In the genomic region with DNA sequence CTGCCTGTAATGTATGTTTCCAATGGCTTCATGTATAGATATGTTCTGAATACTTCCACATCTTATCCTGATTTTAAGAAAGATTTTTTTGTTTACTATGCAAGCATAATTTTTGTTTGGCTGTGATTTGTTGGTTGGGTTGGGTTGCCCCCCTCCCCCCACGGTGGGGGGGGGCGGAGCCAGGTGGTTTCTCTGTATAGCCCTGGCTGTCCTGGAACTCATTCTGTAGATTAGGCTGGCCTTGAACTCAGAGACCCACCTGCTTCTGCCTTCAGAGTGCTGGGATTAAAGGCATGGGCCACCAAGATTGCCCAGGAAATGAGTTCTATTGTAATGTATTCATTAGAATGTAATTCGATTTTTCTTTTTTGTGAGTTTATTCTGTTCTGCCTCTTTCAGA, we compare ENCODE assay signal across 8 mouse cellular contexts. TPM values are rescaled to one million over a fixed set of nuclear protein-coding genes. Genes with fewer than 3 reads are reported as not detected.
A peak's percentile ranks its signal among the peaks of the same experiment; 100 is the strongest.
DNase-seq lines count a peak whose midpoint lies in the region; ATAC-seq and TF ChIP-seq lines count a peak whose summit lies in the region.

No protein-coding gene starts in this region.

- no peak for ATAC-seq in heart, embryonic 16.5 days (replicated peaks; ENCODE audit: extremely low read depth, insufficient read depth, low FRiP score)
- no peak for ATAC-seq in forebrain, embryonic 16.5 days

- peak overlapping the region; percentile 96 for H3K4me3 ChIP-seq in heart, embryonic 16.5 days (ENCODE audit: low read length)
- H3K4me3 ChIP-seq in ES-Bruce4 (ENCODE audit: low read depth, low read length) (peak overlapping the region; percentile 26; the same call in 1 of the 2 replicates), macrophage (ENCODE audit: inconsistent target) (peak overlapping the region; percentile 61)
- no peak overlapping the region; the same call in 1 of the 2 replicates for H3K4me3 ChIP-seq in forebrain, embryonic 16.5 days (replicated peaks; ENCODE audit: low read length)

- no peak for TF ChIP-seq CTCF in ES-Bruce4 (IDR thresholded peaks at IDR 0.05; ENCODE audit: low read depth, low read length)

- no peak for DNase-seq in heart, postnatal 36 days
- no peak for DNase-seq in cerebellum, adult 11 months
- no peak for DNase-seq in Muller cell, postnatal 12 days (ENCODE audit: inconsistent ontology term)
- no peak for DNase-seq in right cerebral cortex, postnatal 4 days

- 35% methylated on average over 3 of the region's 3 CpGs for WGBS in heart, embryonic 16.5 days
- WGBS in forebrain, embryonic 16.5 days = 40% methylated on average over 3 of the region's 3 CpGs
- 50% methylated on average over 1 of the region's 3 CpGs for WGBS in macrophage (ENCODE audit: missing documents)

- H3K27me3 ChIP-seq in heart, embryonic 16.5 days (ENCODE audit: control insufficient read depth, insufficient read depth, low read length) = no peaks in the 10 kb centered on the region
- H3K27me3 ChIP-seq in ES-Bruce4 (ENCODE audit: control insufficient read depth, insufficient read depth, low read length, poor library complexity, severe bottlenecking) = no peaks in the 10 kb centered on the region
- H3K27me3 ChIP-seq in forebrain, embryonic 16.5 days (replicated peaks; ENCODE audit: control insufficient read depth, insufficient read depth, low read length) = no peaks in the 10 kb centered on the region

- peaks cover 31% of the 10 kb centered on the region for H3K79me2 ChIP-seq in macrophage (ENCODE audit: inconsistent target)

- H3K27ac ChIP-seq in heart, embryonic 16.5 days (ENCODE audit: low read length) = peak overlapping the region; percentile 96
- peak overlapping the region; percentile 91 for H3K27ac ChIP-seq in ES-Bruce4 (ENCODE audit: insufficient read depth, low read length)
- H3K27ac ChIP-seq in forebrain, embryonic 16.5 days (ENCODE audit: low read length) = no peak overlapping the region; the same call in 1 of the 2 replicates
- peak overlapping the region; percentile 88 for H3K27ac ChIP-seq in macrophage

- intact Hi-C loops in heart, postnatal 36 days (cut with DNase I) = no loop called here

- peaks cover 24% of the 10 kb centered on the region for H3K4me1 ChIP-seq in heart, embryonic 16.5 days (ENCODE audit: control insufficient read depth, insufficient read depth, low read length)
- H3K4me1 ChIP-seq in ES-Bruce4 (ENCODE audit: control insufficient read depth, insufficient read depth, low read length) = no peaks in the 10 kb centered on the region
- H3K4me1 ChIP-seq in forebrain, embryonic 16.5 days (replicated peaks; ENCODE audit: control insufficient read depth, insufficient read depth, low read length) = peaks cover 24% of the 10 kb centered on the region

- no peaks in the 10 kb centered on the region for H3K9me3 ChIP-seq in heart, embryonic 16.5 days (replicated peaks; ENCODE audit: control insufficient read depth, low read length)
- H3K9me3 ChIP-seq in ES-Bruce4 (replicated peaks; ENCODE audit: control insufficient read depth, insufficient read depth, low read length, poor library complexity, severe bottlenecking) = no peaks in the 10 kb centered on the region
- no peaks in the 10 kb centered on the region for H3K9me3 ChIP-seq in forebrain, embryonic 16.5 days (ENCODE audit: control insufficient read depth, low read length)

- H3K9ac ChIP-seq in heart, embryonic 16.5 days (ENCODE audit: low read length) = peak overlapping the region; percentile 82
- H3K9ac ChIP-seq in ES-Bruce4 (ENCODE audit: low read depth, poor library complexity, severe bottlenecking) = peak overlapping the region; percentile 80
- no peak overlapping the region for H3K9ac ChIP-seq in forebrain, embryonic 16.5 days (replicated peaks; ENCODE audit: low read depth, low read length)

- no peak for TF ChIP-seq EP300 in ES-Bruce4 (IDR thresholded peaks at IDR 0.05; ENCODE audit: insufficient read depth, low read depth, low read length)

- no peak for TF ChIP-seq POLR2A in ES-Bruce4 (IDR thresholded peaks at IDR 0.05; ENCODE audit: insufficient read depth, low read length)

- H3K4me2 ChIP-seq in heart, embryonic 16.5 days (ENCODE audit: low read depth, low read length) = peak overlapping the region; percentile 89
- peak overlapping the region; percentile 80 for H3K4me2 ChIP-seq in forebrain, embryonic 16.5 days (ENCODE audit: low read length)

- peaks cover 7% of the 10 kb centered on the region for H3K36me3 ChIP-seq in heart, embryonic 16.5 days (ENCODE audit: control insufficient read depth, insufficient read depth)
- H3K36me3 ChIP-seq in ES-Bruce4 (ENCODE audit: control insufficient read depth, insufficient read depth, low read length, poor library complexity, severe bottlenecking) = peaks cover 25% of the 10 kb centered on the region
- H3K36me3 ChIP-seq in forebrain, embryonic 16.5 days (ENCODE audit: control insufficient read depth, insufficient read depth) = peaks cover 7% of the 10 kb centered on the region
- H3K36me3 ChIP-seq in macrophage (ENCODE audit: inconsistent target) = peaks cover 10% of the 10 kb centered on the region

RNA-seq across cellular contexts. Expression of a gene that starts 1.6 kb away (rescaled TPM):
- 30.1 and 31.3 TPM in 2 replicates for polyA plus RNA-seq in heart, embryonic 16.5 days (2015; fragmentation: Nextera tagmentation; extraction: Ambion mirVana)
- total RNA-seq in heart, postnatal 36 days (2021) = 10 to 100 TPM; 83.7 to 85.7 TPM
- polyA plus RNA-seq in ES-Bruce4 (2011; ENCODE audit: insufficient read depth, insufficient read length, low read depth, missing spikeins) = 316 and 345 TPM in 2 replicates
- polyA plus RNA-seq in forebrain, embryonic 16.5 days (2015; fragmentation: Nextera tagmentation; extraction: Ambion mirVana) = 39.0 and 40.6 TPM in 2 replicates
- 100 to 1,000 TPM in 17 of 26 experiments, 10 to 100 TPM in 9; 32.5 to 177 (median 129) TPM for total RNA-seq in macrophage (2018; cell fraction: chromatin; rRNA removed)
- 100 to 1,000 TPM in 4 of 26 experiments, 10 to 100 TPM in 22; 57.8 to 122 (median 82.9) TPM for total RNA-seq in macrophage (2018; cell fraction: cytosol; rRNA removed)
- 100 to 1,000 TPM in 13 of 26 experiments, 10 to 100 TPM in 13; 49.6 to 222 (median 99.3) TPM for total RNA-seq in macrophage (2018; cell fraction: nucleus; rRNA removed)
- polyA plus RNA-seq in macrophage (2018) = 63.7 to 139 TPM (median 123 TPM) in 3 replicates

RNA-seq across cellular contexts. Expression of a gene that starts 37.9 kb away (rescaled TPM):
- polyA plus RNA-seq in heart, embryonic 16.5 days (2015; fragmentation: Nextera tagmentation; extraction: Ambion mirVana) = 3.8 and 4.3 TPM in 2 replicates
- total RNA-seq in heart, postnatal 36 days (2021) = 10 to 100 TPM; 11.0 to 15.3 TPM
- polyA plus RNA-seq in ES-Bruce4 (2011; ENCODE audit: insufficient read depth, insufficient read length, low read depth, missing spikeins) (5.4 and 6.1 TPM in 2 replicates), macrophage (2018) (21.0 to 27.3 TPM (median 25.6 TPM) in 3 replicates)
- polyA plus RNA-seq in forebrain, embryonic 16.5 days (2015; fragmentation: Nextera tagmentation; extraction: Ambion mirVana) = 5.7 and 6.0 TPM in 2 replicates
- 10 to 100 TPM; 10.1 to 60.2 (median 30.0) TPM for total RNA-seq in macrophage (2018; cell fraction: chromatin; rRNA removed)
- total RNA-seq in macrophage (2018; cell fraction: cytosol; rRNA removed) = 10 to 100 TPM in 22 of 26 experiments, 1 to 10 TPM in 4; 8.5 to 26.7 (median 15.7) TPM
- total RNA-seq in macrophage (2018; cell fraction: nucleus; rRNA removed) = 10 to 100 TPM; 11.8 to 48.8 (median 23.9) TPM
